Mouse (Mus musculus): ENCODE data around the gene Kctd5. TPM values are rescaled to one million over a fixed set of nuclear protein-coding genes. Genes with fewer than 3 reads are reported as not detected.
"Not testable (repeated sequence)": the region's sequence is repeated elsewhere in the genome, so short reads cannot be mapped to it uniquely, and the experiment has no call there.

Kctd5 gene
- polyA plus RNA-seq (2015; fragmentation: Nextera tagmentation; extraction: Ambion mirVana), result 69.7 and 70.0 TPM in 2 replicates

GRCm38 (mm10) chr17:24072919-24073696 is at the start of gene Kctd5:
Kctd5 (minus strand) TSS chr17:24073485.
- H3K36me3 ChIP-seq (ENCODE audit: control insufficient read depth, insufficient read depth, low read length), result 0 out of 2 replicates have a peak, but pooled peaks cover 1% of the 10 kb centered on the region
- WGBS, result under 1% methylated on average over 56 of the region's 62 CpGs
- H3K9ac ChIP-seq (ENCODE audit: low read depth, low read length), result peak within 1 kb of the TSS; percentile 95
- peak within 1 kb of the TSS; percentile 52 for H3K4me2 ChIP-seq (ENCODE audit: low read depth, low read length)
- H3K4me3 ChIP-seq (ENCODE audit: low read length), result peak within 1 kb of the TSS; percentile 86
- peaks cover 5% of the 10 kb centered on the region; the same call in 1 of the 2 replicates for H3K4me1 ChIP-seq (ENCODE audit: control insufficient read depth, insufficient read depth, low read length)
- peak within 1 kb of the TSS; percentile 84 for H3K27ac ChIP-seq (ENCODE audit: low read length)
- no peaks in the 10 kb centered on the region for H3K27me3 ChIP-seq (replicated peaks; ENCODE audit: control insufficient read depth, insufficient read depth, low read length)
- H3K9me3 ChIP-seq (ENCODE audit: control insufficient read depth, low read length), result no peaks in the 10 kb centered on the region
- peak; percentile 97 for ATAC-seq

GRCm38 (mm10) chr17:24119446-24119845 is 46.2 kb upstream of the Kctd5 start:
- no peak overlapping the region for H3K9ac ChIP-seq (ENCODE audit: low read depth, low read length)
- no peak overlapping the region for H3K4me2 ChIP-seq (ENCODE audit: low read depth, low read length)
- no peak overlapping the region for H3K4me3 ChIP-seq (ENCODE audit: low read length)
- 76% methylated on average over 3 of the region's 3 CpGs for WGBS
- no peak for ATAC-seq
- no peaks in the 10 kb centered on the region for H3K9me3 ChIP-seq (ENCODE audit: control insufficient read depth, low read length)
- no peak overlapping the region for H3K27ac ChIP-seq (ENCODE audit: low read length)
- no peaks in the 10 kb centered on the region for H3K36me3 ChIP-seq (ENCODE audit: control insufficient read depth, insufficient read depth, low read length)
- no peaks in the 10 kb centered on the region for H3K27me3 ChIP-seq (replicated peaks; ENCODE audit: control insufficient read depth, insufficient read depth, low read length)
- no peaks in the 10 kb centered on the region for H3K4me1 ChIP-seq (ENCODE audit: control insufficient read depth, insufficient read depth, low read length)

GRCm38 (mm10) chr17:24113031-24113430 is 39.7 kb upstream of the Kctd5 start:
- H3K27me3 ChIP-seq (replicated peaks; ENCODE audit: control insufficient read depth, insufficient read depth, low read length), result no peaks in the 10 kb centered on the region

GRCm38 (mm10) chr17:24111256-24111655 is 38.0 kb upstream of the Kctd5 start:
- H3K27ac ChIP-seq (ENCODE audit: low read length), result no peak overlapping the region
- no peaks in the 10 kb centered on the region for H3K4me1 ChIP-seq (ENCODE audit: control insufficient read depth, insufficient read depth, low read length)
- 67% methylated on average over 1 of the region's 1 CpGs for WGBS
- no peak overlapping the region for H3K4me3 ChIP-seq (ENCODE audit: low read length)
- no peak overlapping the region for H3K4me2 ChIP-seq (ENCODE audit: low read depth, low read length)
- H3K9ac ChIP-seq (ENCODE audit: low read depth, low read length), result no peak overlapping the region
- no peaks in the 10 kb centered on the region for H3K27me3 ChIP-seq (replicated peaks; ENCODE audit: control insufficient read depth, insufficient read depth, low read length)
- H3K9me3 ChIP-seq (ENCODE audit: control insufficient read depth, low read length), result no peaks in the 10 kb centered on the region
- no peak for ATAC-seq
- H3K36me3 ChIP-seq (ENCODE audit: control insufficient read depth, insufficient read depth, low read length), result no peaks in the 10 kb centered on the region

More at GRCm38 (mm10) chr17:24113031-24113430, 39.7 kb upstream of the Kctd5 start:
- no peaks in the 10 kb centered on the region for H3K36me3 ChIP-seq (ENCODE audit: control insufficient read depth, insufficient read depth, low read length)
- H3K27ac ChIP-seq (ENCODE audit: low read length), result no peak overlapping the region
- no peaks in the 10 kb centered on the region for H3K9me3 ChIP-seq (ENCODE audit: control insufficient read depth, low read length)
- no peak overlapping the region for H3K4me3 ChIP-seq (ENCODE audit: low read length)
- 75% methylated on average over 4 of the region's 4 CpGs for WGBS
- H3K9ac ChIP-seq (ENCODE audit: low read depth, low read length), result no peak overlapping the region
- no peak for ATAC-seq
- no peaks in the 10 kb centered on the region for H3K4me1 ChIP-seq (ENCODE audit: control insufficient read depth, insufficient read depth, low read length)
- no peak overlapping the region for H3K4me2 ChIP-seq (ENCODE audit: low read depth, low read length)

GRCm38 (mm10) chr17:24108896-24109295 is 35.6 kb upstream of the Kctd5 start:
- ATAC-seq, result no peak
- H3K27me3 ChIP-seq (replicated peaks; ENCODE audit: control insufficient read depth, insufficient read depth, low read length), result no peaks in the 10 kb centered on the region
- no peaks in the 10 kb centered on the region for H3K9me3 ChIP-seq (ENCODE audit: control insufficient read depth, low read length)
- no peak overlapping the region for H3K4me2 ChIP-seq (ENCODE audit: low read depth, low read length)
- H3K36me3 ChIP-seq (ENCODE audit: control insufficient read depth, insufficient read depth, low read length), result no peaks in the 10 kb centered on the region; the same call in 1 of the 2 replicates
- H3K4me3 ChIP-seq (ENCODE audit: low read length), result no peak overlapping the region
- WGBS, result 78% methylated on average over 1 of the region's 1 CpGs
- no peaks in the 10 kb centered on the region for H3K4me1 ChIP-seq (ENCODE audit: control insufficient read depth, insufficient read depth, low read length)
- H3K27ac ChIP-seq (ENCODE audit: low read length), result no peak overlapping the region
- H3K9ac ChIP-seq (ENCODE audit: low read depth, low read length), result no peak overlapping the region

- no peak overlapping the region for H3K27ac ChIP-seq (ENCODE audit: low read length)
- peaks cover 3% of the 10 kb centered on the region for H3K36me3 ChIP-seq (ENCODE audit: control insufficient read depth, insufficient read depth, low read length)
- H3K9me3 ChIP-seq (ENCODE audit: control insufficient read depth, low read length), result no peaks in the 10 kb centered on the region
- H3K4me3 ChIP-seq (ENCODE audit: low read length), result no peak overlapping the region
- no peak overlapping the region for H3K4me2 ChIP-seq (ENCODE audit: low read depth, low read length)
- ATAC-seq, result no peak
- WGBS, result 67% methylated on average over 2 of the region's 2 CpGs
- H3K9ac ChIP-seq (ENCODE audit: low read depth, low read length), result no peak overlapping the region
- H3K27me3 ChIP-seq (replicated peaks; ENCODE audit: control insufficient read depth, insufficient read depth, low read length), result no peaks in the 10 kb centered on the region
- H3K4me1 ChIP-seq (ENCODE audit: control insufficient read depth, insufficient read depth, low read length), result no peaks in the 10 kb centered on the region
Observed at GRCm38 (mm10) chr17:24105111-24105510, 31.8 kb upstream of the Kctd5 start.

GRCm38 (mm10) chr17:24098354-24098753 is 25.1 kb upstream of the Kctd5 start:
- Histone ChIP-seq H3K27me3 (replicated peaks; ENCODE audit: control insufficient read depth, insufficient read depth, low read length) (no peaks in the 10 kb centered on the region), H3K27ac (ENCODE audit: low read length) (no peak overlapping the region), H3K9ac (ENCODE audit: low read depth, low read length) (no peak overlapping the region), H3K36me3 (ENCODE audit: control insufficient read depth, insufficient read depth, low read length) (peaks cover 6% of the 10 kb centered on the region), H3K9me3 (ENCODE audit: control insufficient read depth, low read length) (no peaks in the 10 kb centered on the region), H3K4me1 (ENCODE audit: control insufficient read depth, insufficient read depth, low read length) (no peaks in the 10 kb centered on the region), H3K4me3 (ENCODE audit: low read length) (no peak overlapping the region), H3K4me2 (ENCODE audit: low read depth, low read length) (no peak overlapping the region)
- no peak for ATAC-seq
- 91% methylated on average over 4 of the region's 4 CpGs for WGBS

- H3K36me3 ChIP-seq (ENCODE audit: control insufficient read depth, insufficient read depth, low read length), result peaks cover 12% of the 10 kb centered on the region
- no peaks in the 10 kb centered on the region for H3K27me3 ChIP-seq (replicated peaks; ENCODE audit: control insufficient read depth, insufficient read depth, low read length)
- H3K4me1 ChIP-seq (ENCODE audit: control insufficient read depth, insufficient read depth, low read length), result no peaks in the 10 kb centered on the region
- 100% methylated on average over 1 of the region's 1 CpGs for WGBS
- no peak overlapping the region for H3K27ac ChIP-seq (ENCODE audit: low read length)
- H3K9me3 ChIP-seq (ENCODE audit: control insufficient read depth, low read length), result no peaks in the 10 kb centered on the region
- ATAC-seq, result no peak
- H3K9ac ChIP-seq (ENCODE audit: low read depth, low read length), result no peak overlapping the region
- no peak overlapping the region for H3K4me2 ChIP-seq (ENCODE audit: low read depth, low read length)
- H3K4me3 ChIP-seq (ENCODE audit: low read length), result no peak overlapping the region
Observed at GRCm38 (mm10) chr17:24090575-24090974, 17.3 kb upstream of the Kctd5 start.

GRCm38 (mm10) chr17:24086399-24086798 is 13.1 kb upstream of the Kctd5 start:
- H3K36me3 ChIP-seq (ENCODE audit: control insufficient read depth, insufficient read depth, low read length); H3K4me2 ChIP-seq (ENCODE audit: low read depth, low read length); ATAC-seq; H3K9me3 ChIP-seq (ENCODE audit: control insufficient read depth, low read length); H3K27ac ChIP-seq (ENCODE audit: low read length); H3K4me3 ChIP-seq (ENCODE audit: low read length); H3K4me1 ChIP-seq (ENCODE audit: control insufficient read depth, insufficient read depth, low read length); H3K9ac ChIP-seq (ENCODE audit: low read depth, low read length); H3K27me3 ChIP-seq (replicated peaks; ENCODE audit: control insufficient read depth, insufficient read depth, low read length): not testable (repeated sequence)
- 89% methylated on average over 4 of the region's 4 CpGs for WGBS

Data from intestine, embryonic 16.5 days (tissue).